Mouse (Mus musculus) embryonic facial prominence, embryonic 11.5 days (tissue): Measurements from ENCODE around the gene Ing4. TPM values are rescaled to one million over a fixed set of nuclear protein-coding genes. Genes with fewer than 3 reads are reported as not detected.

Source experiments
- ATAC-seq: fragments of 200-750 bp; cut with Nextera tagmentation; replicated peaks from 2 replicates; pipeline ENCODE4 v1.8.0; 2017; ENCODE audit warnings: low read depth; ENCODE audit not compliant: insufficient number of reproducible peaks, low FRiP score, low TSS enrichment
- DNase-seq: peaks from one replicate; pipeline ENCODE4 v3.0.0-alpha.2; 2015; ENCODE audit warnings: low spot score
- H3K27ac ChIP-seq: fragments of 300-500 bp; sonication (generic); replicated peaks from 2 replicates; pipeline ENCODE4 v1.5.1; 2014; ENCODE audit warnings: mild to moderate bottlenecking, low read depth, low read length, control low read depth
- H3K27me3 ChIP-seq: fragments of 300-500 bp; sonication (generic); 2 replicates; pipeline ENCODE4 v1.6.1; 2014; ENCODE audit warnings: mild to moderate bottlenecking, low read length, moderate library complexity, mixed read lengths; ENCODE audit not compliant: control insufficient read depth, insufficient read depth
- H3K36me3 ChIP-seq: fragments of 300-500 bp; sonication (generic); replicated peaks from 2 replicates; pipeline ENCODE4 v1.6.1; 2014; ENCODE audit warnings: low read depth, mild to moderate bottlenecking, low read length, moderate library complexity, mixed read lengths; ENCODE audit not compliant: control insufficient read depth, insufficient read depth
- H3K4me1 ChIP-seq: fragments of 300-500 bp; sonication (generic); 2 replicates; pipeline ENCODE4 v1.6.1; 2014; ENCODE audit warnings: low read length, mixed read lengths; ENCODE audit not compliant: control insufficient read depth, insufficient read depth
- H3K4me2 ChIP-seq: fragments of 300-500 bp; sonication (generic); 2 replicates; pipeline ENCODE4 v1.6.1; 2014; ENCODE audit warnings: low read depth, mild to moderate bottlenecking, control low read depth, low read length, moderate library complexity
- H3K4me3 ChIP-seq: fragments of 300-500 bp; sonication (generic); 2 replicates; pipeline ENCODE4 v1.5.1; 2014; ENCODE audit warnings: low read depth, low read length, control low read depth
- H3K9ac ChIP-seq: fragments of 300-500 bp; sonication (generic); replicated peaks from 2 replicates; pipeline ENCODE4 v1.6.1; 2014; ENCODE audit warnings: mild to moderate bottlenecking, control low read depth, low read length
- H3K9me3 ChIP-seq: fragments of 300-500 bp; sonication (generic); replicated peaks from 2 replicates; pipeline ENCODE4 v1.6.1; 2016; ENCODE audit warnings: mild to moderate bottlenecking, low read length, inconsistent platforms, mixed read lengths; ENCODE audit not compliant: control insufficient read depth
- WGBS: fragments of 180-500 bp; shearing (Covaris S2); extraction: QIAGEN DNeasy Blood & Tissue Kit; methylation state at CpG from one replicate; pipeline ENCODE4 v1.1.7; 2014; 5-methylcytosine and 5-hydroxymethylcytosine counted together
- polyA plus RNA-seq: library from polyadenylated mRNA; unstranded; fragments of >200 nt; fragmentation: Nextera tagmentation; extraction: Ambion mirVana; gene quantifications from 2 replicates; pipeline ENCODE4 v1.2.1, GENCODE M21; 2014

The Ing4 gene
- polyA plus RNA-seq: 141 and 145 TPM in 2 replicates

DNA sequence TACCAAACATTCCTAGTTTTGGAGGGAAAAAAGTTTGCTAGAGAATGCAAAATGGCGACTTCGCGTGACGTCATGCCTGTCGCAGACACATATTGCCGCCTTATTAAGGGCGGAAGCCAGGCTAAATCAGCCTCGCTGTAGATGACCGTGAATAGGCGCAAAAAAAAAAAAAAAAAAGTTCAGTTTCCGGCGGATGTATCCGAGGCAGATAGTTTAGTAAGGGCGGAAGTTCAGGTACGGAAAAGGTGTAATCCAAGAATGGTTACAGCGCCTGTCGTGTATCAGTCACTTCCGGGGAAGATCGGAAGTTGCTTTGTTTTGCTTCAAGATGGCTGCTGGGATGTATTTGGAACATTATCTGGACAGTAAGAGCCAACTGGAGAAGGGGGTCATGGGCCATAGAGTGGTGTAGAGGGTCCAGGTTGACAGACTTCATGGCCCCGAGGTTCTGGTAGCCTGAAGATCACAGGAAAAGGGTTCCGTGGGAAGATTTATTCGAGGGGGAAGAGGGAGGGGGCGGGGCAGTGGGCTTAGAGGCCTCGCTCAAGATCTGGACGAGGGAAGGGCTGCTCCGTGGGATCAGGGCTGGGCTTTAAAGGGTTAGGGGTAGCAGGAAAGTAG, at the start of gene Ing4:
Gene Ing4 (plus strand): TSS at position 228 of the 621 bp plus-strand sequence.
- Histone ChIP-seq H3K27ac (peak within 1 kb of the TSS; percentile 32), H3K4me2 (peak within 1 kb of the TSS; percentile 46), H3K36me3 (peaks cover 7% of the 10 kb centered on the region; the same call in 1 of the 2 replicates), H3K9me3 (no peaks in the 10 kb centered on the region), H3K27me3 (no peaks in the 10 kb centered on the region), H3K4me3 (peak within 1 kb of the TSS; percentile 77), H3K9ac (peak within 1 kb of the TSS; percentile 74), H3K4me1 (no peaks in the 10 kb centered on the region)
- ATAC-seq (peak; percentile 89), DNase-seq (peak; percentile 98)
- WGBS: under 1% methylated on average over 26 of the region's 26 CpGs

DNA sequence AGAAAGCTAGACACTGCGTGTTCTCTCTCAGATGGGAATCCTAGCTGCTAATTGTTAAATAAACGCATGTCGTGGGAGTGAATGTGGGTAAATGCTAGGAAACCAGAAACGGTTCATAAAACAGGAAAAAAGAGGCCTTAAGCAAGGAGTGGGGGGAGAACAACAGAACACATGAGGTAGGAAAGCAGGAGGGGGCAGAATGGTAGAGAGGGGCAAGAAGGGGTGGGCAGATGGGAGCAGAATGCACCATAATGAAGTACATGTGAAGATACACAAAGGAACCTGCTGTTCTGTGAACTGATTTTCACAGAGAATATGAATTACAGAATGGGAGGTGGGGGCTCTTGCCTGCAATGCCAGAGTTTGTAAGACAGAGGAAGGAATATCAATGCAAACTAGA, 47.3 kb upstream of the Ing4 start:
- H3K27ac ChIP-seq: no peak overlapping the region
- no peak overlapping the region for H3K4me3 ChIP-seq
- H3K4me1 ChIP-seq: peaks cover 6% of the 10 kb centered on the region; the same call in 1 of the 2 replicates
- no peak for ATAC-seq
- 68% methylated on average over 4 of the region's 4 CpGs for WGBS
- H3K9ac ChIP-seq: no peak overlapping the region
- H3K27me3 ChIP-seq: peaks cover 27% of the 10 kb centered on the region
- no peaks in the 10 kb centered on the region for H3K9me3 ChIP-seq
- no peak overlapping the region for H3K4me2 ChIP-seq
- no peak for DNase-seq
- no peaks in the 10 kb centered on the region for H3K36me3 ChIP-seq

DNA sequence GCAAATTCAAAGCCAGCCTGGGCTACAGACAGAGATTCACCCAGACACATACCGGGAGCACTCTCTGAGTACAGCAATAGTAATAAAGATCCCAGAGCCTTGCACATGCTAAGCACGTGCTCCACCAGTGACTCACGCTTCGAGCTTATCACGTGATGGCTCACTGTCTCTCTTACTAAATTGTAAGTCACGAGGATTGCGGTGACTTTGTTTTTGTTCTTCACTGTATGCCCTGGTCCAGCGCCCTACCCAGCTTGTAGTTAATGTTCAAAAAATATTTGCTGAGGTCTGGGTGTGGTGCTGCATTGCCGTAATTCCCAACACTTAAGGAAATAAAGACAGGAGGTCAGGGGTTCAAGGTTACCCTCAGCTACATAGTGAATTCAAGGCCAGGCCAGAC, 46.2 kb upstream of the Ing4 start:
- Histone ChIP-seq H3K36me3 (no peaks in the 10 kb centered on the region), H3K4me1 (peaks cover 9% of the 10 kb centered on the region; the same call in 1 of the 2 replicates), H3K4me2 (no peak overlapping the region), H3K9me3 (no peaks in the 10 kb centered on the region), H3K4me3 (no peak overlapping the region), H3K9ac (no peak overlapping the region), H3K27ac (no peak overlapping the region), H3K27me3 (peaks cover 38% of the 10 kb centered on the region)
- WGBS: 81% methylated on average over 9 of the region's 9 CpGs
- DNase-seq: no peak
- ATAC-seq: no peak

DNA sequence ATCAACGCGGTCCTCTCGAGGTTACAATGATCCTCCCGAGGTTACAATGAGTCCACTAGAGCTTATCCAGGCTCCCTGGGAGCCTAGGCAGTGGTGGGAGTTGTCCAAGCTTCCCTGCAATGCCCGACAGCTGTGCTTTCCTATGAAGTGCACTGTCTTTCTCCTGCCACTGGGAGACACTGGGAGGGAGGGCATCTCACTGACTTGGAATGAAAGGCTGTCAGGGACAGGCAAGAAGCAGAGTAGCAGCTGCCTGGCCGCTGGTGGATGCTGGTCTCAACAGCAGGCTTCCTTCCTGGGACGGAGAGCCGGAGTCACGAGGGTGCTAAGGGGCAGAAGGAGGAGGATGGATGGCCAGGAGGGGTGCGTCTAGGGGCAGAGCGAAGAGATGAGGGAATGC, 45.7 kb upstream of the Ing4 start:
- Histone ChIP-seq H3K36me3 (no peaks in the 10 kb centered on the region), H3K4me2 (no peak overlapping the region; the same call in 1 of the 2 replicates), H3K27me3 (peaks cover 43% of the 10 kb centered on the region), H3K27ac (no peak overlapping the region), H3K9ac (peak overlapping the region; percentile 3; the same call in 1 of the 2 replicates), H3K9me3 (no peaks in the 10 kb centered on the region), H3K4me3 (no peak overlapping the region), H3K4me1 (peaks cover 9% of the 10 kb centered on the region; the same call in 1 of the 2 replicates)
- ATAC-seq: no peak
- peak; percentile 41 for DNase-seq
- WGBS: 10% methylated on average over 11 of the region's 11 CpGs

DNA sequence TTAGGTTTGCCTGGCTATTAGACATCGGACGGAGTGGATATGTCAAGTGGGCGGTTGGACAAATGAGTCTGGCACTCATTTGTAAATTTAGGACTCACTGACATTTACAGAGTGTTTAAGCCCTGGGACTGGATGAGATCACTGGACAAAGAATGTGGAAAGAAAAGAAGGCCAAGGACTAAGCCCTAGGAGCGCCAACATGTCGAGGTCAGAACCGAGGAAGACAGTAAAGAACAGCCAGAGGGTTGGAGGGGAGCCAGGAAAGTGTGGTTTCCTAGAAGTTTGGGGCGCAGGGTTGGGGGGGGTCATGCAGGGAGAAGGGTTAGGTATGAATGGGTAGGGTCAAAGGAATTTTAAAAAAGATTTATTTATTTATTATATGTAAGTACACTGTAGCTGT, 44.3 kb upstream of the Ing4 start:
- 86% methylated on average over 7 of the region's 7 CpGs for WGBS
- no peak for ATAC-seq

DNA sequence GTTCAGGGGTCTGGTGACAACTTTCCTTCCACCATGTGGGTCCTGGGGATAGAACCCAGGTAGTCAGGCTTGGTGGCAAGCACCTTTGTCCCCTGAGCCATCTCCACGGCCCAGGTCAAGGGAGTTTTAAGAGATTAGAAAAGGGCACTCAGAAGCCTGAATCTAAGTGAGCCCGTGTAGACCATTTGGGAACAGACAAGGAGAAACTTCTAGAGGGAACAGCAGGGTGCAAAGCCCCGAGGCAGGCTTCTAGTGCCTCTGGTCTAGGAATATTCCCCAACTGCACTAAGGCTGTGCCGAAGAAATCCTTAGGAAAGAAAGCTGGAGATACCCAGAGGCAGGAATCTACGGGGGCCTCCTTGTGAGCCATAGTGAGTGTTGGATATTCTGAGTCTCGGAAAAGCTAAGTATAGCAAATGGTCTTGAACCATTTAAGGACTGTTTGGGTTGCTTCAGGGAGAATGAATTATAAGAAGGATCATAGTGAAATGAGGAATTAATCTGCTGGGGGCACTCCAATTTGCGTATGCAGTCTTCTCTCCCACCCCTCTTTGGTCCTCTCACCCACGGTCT, 43.6 kb upstream of the Ing4 start:
- Histone ChIP-seq H3K4me2 (peak overlapping the region; percentile 99), H3K9ac (no peak overlapping the region), H3K27ac (no peak overlapping the region), H3K36me3 (no peaks in the 10 kb centered on the region), H3K4me1 (peaks cover 9% of the 10 kb centered on the region; the same call in 1 of the 2 replicates), H3K9me3 (no peaks in the 10 kb centered on the region), H3K4me3 (no peak overlapping the region), H3K27me3 (peaks cover 55% of the 10 kb centered on the region)
- ATAC-seq (no peak), DNase-seq (no peak)
- WGBS: 42% methylated on average over 8 of the region's 8 CpGs

More for the DNA sequence above, 44.3 kb upstream of the Ing4 start:
- no peak for DNase-seq
- Histone ChIP-seq H3K9me3 (no peaks in the 10 kb centered on the region), H3K27ac (no peak overlapping the region), H3K27me3 (peaks cover 53% of the 10 kb centered on the region), H3K4me2 (no peak overlapping the region), H3K9ac (no peak overlapping the region), H3K36me3 (no peaks in the 10 kb centered on the region), H3K4me1 (peaks cover 9% of the 10 kb centered on the region; the same call in 1 of the 2 replicates), H3K4me3 (no peak overlapping the region)

DNA sequence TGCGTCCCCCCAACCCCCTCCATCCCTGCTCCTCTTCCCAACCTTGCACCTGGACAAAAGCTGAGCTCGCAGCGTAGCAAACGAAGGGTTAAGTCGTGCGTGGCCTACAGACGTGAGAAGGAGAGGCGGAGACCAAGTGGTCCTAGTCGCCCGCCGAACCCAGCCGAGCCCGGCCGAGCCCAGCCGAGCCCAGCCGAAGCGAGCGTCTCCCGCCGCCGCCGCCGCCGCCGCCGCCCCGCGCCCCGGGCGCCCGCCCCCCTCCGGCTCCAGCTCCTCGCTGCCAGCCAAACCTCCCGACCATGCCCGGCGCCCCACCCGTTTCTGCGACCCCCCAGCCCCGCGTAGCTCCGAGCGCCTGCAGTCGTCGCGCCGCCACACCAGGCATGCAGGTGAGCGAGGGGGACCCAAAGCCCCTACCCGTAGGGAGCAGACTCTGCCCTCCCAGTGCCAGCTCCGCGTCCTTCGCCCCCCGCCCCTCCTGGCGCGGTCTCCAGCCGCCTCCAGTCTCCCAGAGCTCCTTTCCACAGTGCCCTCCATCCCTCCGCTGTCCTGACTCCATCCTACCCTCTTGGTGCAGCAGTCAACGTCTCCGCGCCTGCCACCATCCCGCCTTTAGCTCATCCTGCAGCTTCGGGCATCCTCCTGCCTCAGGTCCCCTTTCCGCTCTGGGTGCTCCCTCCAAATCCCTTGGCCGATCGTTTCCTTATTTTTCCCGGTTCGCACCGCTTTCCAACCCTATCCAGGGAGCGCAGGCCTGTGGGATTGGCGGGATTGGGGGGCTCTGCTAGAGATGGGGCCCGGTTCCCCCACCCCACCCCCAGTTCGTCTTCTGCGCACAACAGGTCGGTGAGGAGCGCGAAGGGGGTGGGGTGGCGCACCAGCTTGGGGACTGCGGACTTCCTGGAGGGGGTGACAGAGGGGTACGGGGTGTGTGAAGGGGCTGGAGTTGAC, 42.7 kb upstream of the Ing4 start, which contains the start of gene Pianp:
Gene Pianp (plus strand): TSS at position 144 of the 951 bp plus-strand sequence.
- Histone ChIP-seq H3K4me3 (peak within 1 kb of the TSS; percentile 60), H3K4me2 (peak within 1 kb of the TSS; percentile 99), H3K27me3 (peaks cover 55% of the 10 kb centered on the region), H3K9ac (peak within 1 kb of the TSS; percentile 67), H3K4me1 (peaks cover 9% of the 10 kb centered on the region; the same call in 1 of the 2 replicates), H3K36me3 (no peaks in the 10 kb centered on the region), H3K27ac (no peak within 1 kb of the TSS), H3K9me3 (no peaks in the 10 kb centered on the region)
- DNase-seq: peak; percentile 81
- ATAC-seq: peak; percentile 55; the same call in 1 of the 2 replicates
- under 1% methylated on average over 73 of the region's 78 CpGs for WGBS
